Mouse (Mus musculus) embryonic stem cell, embryonic (primary cell): ENCODE data around the gene Epo.

Source experiments
- CTCF ChIA-PET, 4 experiments: fragments of 300-600 bp in 2 of 4; fragments of 350-600 bp in 2 of 4; sonication (Branson Sonifier 250); formaldehyde crosslinking; loops; one replicate each; lab custom pipeline; 2022; ENCODE audit warnings: inconsistent platforms in 2 of 4; lab: Charles Lee
- POLR2A ChIA-PET, 4 experiments: fragments of 300-600 bp in 2 of 4; fragments of 350-600 bp in 2 of 4; sonication (Branson Sonifier 250); formaldehyde crosslinking; loops; one replicate each; lab custom pipeline; 2022; ENCODE audit warnings: antibody characterized with exemption in 4 of 4, inconsistent platforms in 1 of 4; lab: Charles Lee

The Epo gene

DNA sequence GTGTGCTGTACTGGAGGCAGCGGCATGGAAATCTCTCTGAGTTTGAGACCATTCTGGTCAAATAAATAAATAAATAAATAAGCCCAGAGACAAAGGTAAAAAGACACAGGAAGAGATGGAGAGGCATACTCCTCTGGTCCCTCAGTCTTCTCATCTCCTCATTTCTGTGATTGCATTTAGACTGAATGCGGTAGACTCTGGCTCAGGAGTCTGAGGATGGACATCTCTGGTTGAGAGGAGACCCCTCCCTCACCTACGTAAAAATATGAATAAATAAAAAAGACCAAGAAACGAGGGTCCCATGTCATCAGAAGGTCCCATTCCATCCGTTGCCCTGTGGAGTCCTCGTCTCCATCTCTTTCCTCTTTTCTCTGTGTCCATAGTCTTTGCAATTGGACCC, 20.0 kb upstream of the Epo start:
- ChIA-PET POLR2A (interaction anchor here in 2 of 4 experiments (0.6 to 1.6 kb wide), 4 partner anchors 8 to 75 kb away, joined by 3 read pairs; partner anchors contain the start of genes Fbxo24 (in 1 of the 2), Gigyf1 (in 1 of the 2) and Lrch4 (in 1 of the 2)), CTCF (interaction anchor here in 3 of 4 experiments (0.6 to 1.7 kb wide), 6 partner anchors 15 to 429 kb away, joined by 3 to 6 read pairs (median 4); partner anchors contain the start of gene Pop7 (in 1 of the 3))

DNA sequence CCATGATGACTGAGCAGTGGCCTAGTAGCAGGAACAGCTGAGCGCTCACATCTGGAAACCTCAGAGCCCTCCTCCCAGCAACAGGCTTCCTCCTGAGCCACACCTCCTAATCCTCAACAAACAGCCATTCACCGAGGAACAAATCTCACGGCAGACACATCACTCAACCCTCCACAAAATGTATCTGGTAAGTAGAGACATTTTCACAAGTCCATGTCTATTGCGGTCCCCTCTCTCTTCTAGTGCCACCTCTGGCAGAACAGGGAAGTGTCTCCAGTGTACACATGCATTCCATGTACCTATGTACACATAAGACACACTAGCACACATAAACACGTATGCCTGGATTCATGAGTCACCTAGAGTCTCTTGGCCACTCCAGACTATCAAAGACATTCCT, 18.1 kb upstream of the Epo start:
- ChIA-PET POLR2A (interaction anchor here in 1 of 4 experiments (1.3 kb wide), 1 partner anchor 12 kb away, joined by 4 read pairs; no protein-coding TSS in a partner anchor), CTCF (interaction anchor here in 1 of 4 experiments (0.7 kb wide), 1 partner anchor 176 kb away, joined by 6 read pairs; no protein-coding TSS in a partner anchor)

DNA sequence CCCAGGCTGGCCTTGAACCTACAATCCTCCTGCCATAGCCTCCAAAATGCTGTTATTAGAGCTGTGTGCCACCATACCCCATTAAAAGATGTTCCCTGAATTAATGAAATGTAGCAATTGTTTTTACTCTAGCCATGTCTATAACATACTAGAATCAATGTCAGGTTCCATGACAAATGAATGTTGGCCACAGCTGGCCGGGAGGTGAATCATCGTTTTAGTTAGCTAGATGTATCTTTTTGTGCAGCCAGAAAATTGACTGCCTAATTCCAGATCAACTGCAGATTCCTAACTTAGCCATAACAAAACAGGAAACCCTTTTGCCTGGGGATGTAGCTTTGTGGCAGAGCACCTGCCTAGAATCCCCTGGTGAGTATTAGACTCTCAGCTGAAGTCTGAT, 16.8 kb upstream of the Epo start:
- ChIA-PET POLR2A (interaction anchor here in 3 of 4 experiments (0.6 to 2.0 kb wide), 5 partner anchors 9 to 48 kb away, joined by 3 to 6 read pairs (median 3); partner anchors contain the start of gene Gigyf1 (in 1 of the 3)), CTCF (interaction anchor here in 2 of 4 experiments (1.0 to 1.1 kb wide), 2 partner anchors 10 to 37 kb away, joined by 3 read pairs; no protein-coding TSS in a partner anchor)

DNA sequence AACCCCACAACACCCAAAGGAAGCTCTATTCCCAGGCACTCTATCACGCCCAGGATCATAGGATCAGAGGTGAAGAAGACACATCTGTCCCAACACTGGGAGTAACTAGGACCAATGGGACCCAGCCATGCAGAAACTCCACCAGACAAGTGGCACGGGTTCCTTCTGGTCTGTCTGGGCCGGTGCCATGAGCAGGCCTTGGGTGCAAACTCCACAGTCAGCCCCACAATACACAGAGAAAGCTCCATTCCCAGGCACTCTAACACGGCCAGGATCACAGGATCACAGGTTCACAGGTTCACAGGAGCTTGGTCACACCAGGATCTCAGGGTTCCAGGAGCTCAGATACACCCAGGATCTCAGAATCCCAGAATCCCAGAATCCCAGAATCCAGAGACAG, 12.6 kb upstream of the Epo start:
- POLR2A ChIA-PET: interaction anchor here in 3 of 4 experiments (0.5 to 1.4 kb wide), 10 partner anchors 8 to 238 kb away, joined by 3 to 5 read pairs (median 3); partner anchors contain the start of genes Actl6b (in 2 of the 3), Pop7 (in 2 of the 3), Gigyf1 (in 1 of the 3) and Srrt (in 1 of the 3)
- CTCF ChIA-PET: interaction anchor here in 3 of 4 experiments (0.5 to 1.4 kb wide), 6 partner anchors 8 to 201 kb away, joined by 3 to 4 read pairs (median 3); partner anchors contain the start of genes Actl6b (in 1 of the 3) and Gigyf1 (in 1 of the 3)

DNA sequence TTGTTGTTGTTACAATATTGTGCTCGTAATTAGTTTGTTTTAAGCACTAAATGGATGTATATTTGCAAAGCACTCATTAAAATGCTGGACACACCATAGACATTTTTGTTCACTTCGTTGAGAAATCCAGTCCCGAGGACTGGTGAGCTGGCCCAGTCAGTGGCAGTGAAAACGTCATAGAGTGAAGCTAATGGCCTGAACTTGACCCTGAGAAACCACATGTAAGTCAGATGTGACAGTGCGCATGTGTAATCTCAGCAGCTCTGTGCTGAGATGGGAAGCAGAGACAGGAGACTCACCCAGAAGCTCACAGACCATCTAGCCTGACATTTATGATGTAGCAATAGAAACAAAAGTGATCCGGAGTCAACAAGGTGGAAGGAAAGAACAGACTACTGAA, 11.9 kb upstream of the Epo start:
- ChIA-PET POLR2A (interaction anchor here in 3 of 4 experiments (0.7 to 1.4 kb wide), 7 partner anchors 9 to 43 kb away, joined by 3 to 4 read pairs (median 3); partner anchors contain the start of genes Actl6b (in 2 of the 3), Pop7 (in 2 of the 3) and Tfr2 (in 1 of the 3)), CTCF (interaction anchor here in 3 of 4 experiments (0.5 to 1.4 kb wide), 5 partner anchors 9 to 226 kb away, joined by 3 read pairs; partner anchors contain the start of gene Actl6b (in 1 of the 3))

GRCm38 (mm10) chr5:137541768-137542540, 8.9 kb upstream of the Epo start:
- ChIA-PET CTCF (interaction anchor here in 3 of 4 experiments (0.5 to 1.1 kb wide), 4 partner anchors 60 to 418 kb away, joined by 3 to 10 read pairs (median 4); no protein-coding TSS in a partner anchor), POLR2A (interaction anchor here in 3 of 4 experiments (0.7 to 1.8 kb wide), 5 partner anchors 8 to 39 kb away, joined by 3 to 5 read pairs (median 4); partner anchors contain the start of genes Actl6b (in 1 of the 3) and Pop7 (in 1 of the 3))

- POLR2A ChIA-PET: interaction anchor here in 3 of 4 experiments (0.6 to 1.8 kb wide), 8 partner anchors 9 to 544 kb away, joined by 3 to 5 read pairs (median 4); partner anchors contain the start of genes Pop7 (in 1 of the 3) and Serpine1 (in 1 of the 3)
These were observed 7.9 kb upstream of the Epo start for GRCm38 (mm10) chr5:137540991-137541390.

DNA sequence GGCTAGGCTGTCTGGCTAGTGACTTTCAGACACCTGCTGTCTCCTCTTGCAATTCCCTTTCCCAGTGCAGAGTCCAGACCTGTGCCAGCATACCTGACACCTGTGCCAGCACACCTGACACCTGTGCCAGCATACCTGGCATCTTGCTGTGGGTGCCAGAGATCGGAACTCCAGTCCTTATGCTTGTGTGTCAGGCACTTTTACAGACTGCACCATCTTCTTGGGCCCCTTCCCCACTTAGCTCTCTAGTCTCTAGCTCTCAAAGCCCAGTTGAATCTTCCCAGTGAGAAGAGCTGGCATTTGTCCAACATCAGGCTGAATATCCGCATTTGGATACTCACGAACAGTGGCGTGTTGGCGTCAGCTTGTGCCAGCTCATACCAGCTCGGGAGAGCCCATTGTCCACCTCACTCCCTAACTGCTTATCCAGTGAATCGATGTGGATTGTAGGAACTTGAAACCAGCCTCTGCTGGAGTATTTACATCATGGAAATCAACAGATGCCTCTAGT, 6.3 kb upstream of the Epo start:
- ChIA-PET POLR2A (interaction anchor here in 3 of 4 experiments (0.5 to 1.3 kb wide), 5 partner anchors 10 to 189 kb away, joined by 3 to 4 read pairs (median 4); partner anchors contain the start of gene Pop7 (in 1 of the 3)), CTCF (interaction anchor here in 3 of 4 experiments (0.6 to 1.8 kb wide), 6 partner anchors 21 to 670 kb away, joined by 3 to 4 read pairs (median 4); partner anchors contain the start of gene Gigyf1 (in 1 of the 3))

More at GRCm38 (mm10) chr5:137540991-137541390, 7.9 kb upstream of the Epo start:
- CTCF ChIA-PET: interaction anchor here in 2 of 4 experiments (0.7 to 1.2 kb wide), 4 partner anchors 23 to 417 kb away, joined by 4 to 5 read pairs (median 4); partner anchors contain the start of gene Gigyf1 (in 1 of the 2)

DNA sequence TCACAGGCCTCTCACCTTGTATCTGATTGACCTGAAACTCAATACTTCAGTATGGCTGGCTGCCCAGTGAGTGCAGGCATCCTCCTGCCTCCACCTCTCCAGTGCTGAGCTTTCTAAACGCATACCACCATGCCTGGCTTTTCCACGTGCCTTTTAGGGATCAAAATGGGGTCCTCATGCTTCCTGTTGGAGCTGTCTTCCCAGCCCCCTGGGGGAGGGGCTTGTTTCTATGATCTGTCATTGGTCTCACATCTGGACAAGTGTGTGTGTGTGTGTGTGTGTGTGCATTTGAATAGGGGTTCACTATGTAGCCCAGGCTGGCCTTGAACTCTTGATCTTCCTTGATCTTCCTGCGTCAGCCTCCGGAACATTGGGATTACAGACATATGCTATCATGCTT, 4.4 kb upstream of the Epo start:
- ChIA-PET POLR2A (no interaction called here), CTCF (no interaction called here)

DNA sequence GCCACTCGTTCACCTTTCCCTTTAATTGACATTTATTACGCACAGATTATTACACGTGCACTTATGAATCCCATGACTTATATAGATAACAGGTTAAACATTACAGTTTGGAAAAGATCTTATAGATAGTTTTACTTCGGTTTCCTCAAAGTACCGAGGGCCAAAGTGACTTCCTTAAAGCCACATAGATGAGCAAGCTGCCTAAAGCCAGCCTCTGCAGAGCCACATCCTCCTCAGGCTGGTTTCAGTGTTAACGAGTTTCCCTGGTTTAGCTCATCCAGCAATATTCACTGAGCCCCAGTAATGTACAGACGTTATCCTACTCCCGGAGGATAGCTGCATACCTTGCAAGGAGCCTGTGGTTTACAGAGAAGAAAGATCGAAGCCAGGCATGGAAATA, 2.3 kb upstream of the Epo start:
- ChIA-PET POLR2A (interaction anchor here in 1 of 4 experiments (1.0 kb wide), 1 partner anchor 24 kb away, joined by 4 read pairs; no protein-coding TSS in a partner anchor), CTCF (no interaction called here)

- POLR2A ChIA-PET: no interaction called here
- CTCF ChIA-PET: no interaction called here
These were observed 1.7 kb upstream of the Epo start for GRCm38 (mm10) chr5:137534762-137535161.

- ChIA-PET POLR2A (interaction anchor here in 3 of 4 experiments (0.6 to 4.2 kb wide), 15 partner anchors 9 to 1959 kb away, joined by 3 to 24 read pairs (median 6); partner anchors contain the start of genes Pop7 (in 3 of the 3), Gigyf1 (in 1 of the 3) and Srrt (in 1 of the 3)), CTCF (interaction anchor here (0.6 to 3.6 kb wide), 8 partner anchors 14 to 227 kb away, joined by 3 to 20 read pairs (median 4); partner anchors contain the start of genes Fbxo24 (in 1 of the 4), Gigyf1 (in 1 of the 4), Lrch4 (in 1 of the 4) and Pop7 (in 1 of the 4))
These were observed 280 bp downstream of the Epo start for GRCm38 (mm10) chr5:137532808-137533116.

- ChIA-PET CTCF (interaction anchor here (0.5 to 3.6 kb wide), 17 partner anchors 13 to 1831 kb away, joined by 3 to 20 read pairs (median 4); partner anchors contain the start of genes Pop7 (in 3 of the 4), Gigyf1 (in 2 of the 4), Fbxo24 (in 1 of the 4) and Lrch4 (in 1 of the 4)), POLR2A (interaction anchor here in 3 of 4 experiments (0.5 to 4.2 kb wide), 38 partner anchors 8 to 1959 kb away, joined by 3 to 24 read pairs (median 4); partner anchors contain the start of genes Pop7 (in 3 of the 3), Fbxo24 (in 1 of the 3), Gigyf1 (in 1 of the 3) and Lrch4 (in 1 of the 3))
These were observed 773 bp downstream of the Epo start for GRCm38 (mm10) chr5:137532131-137532807.

DNA sequence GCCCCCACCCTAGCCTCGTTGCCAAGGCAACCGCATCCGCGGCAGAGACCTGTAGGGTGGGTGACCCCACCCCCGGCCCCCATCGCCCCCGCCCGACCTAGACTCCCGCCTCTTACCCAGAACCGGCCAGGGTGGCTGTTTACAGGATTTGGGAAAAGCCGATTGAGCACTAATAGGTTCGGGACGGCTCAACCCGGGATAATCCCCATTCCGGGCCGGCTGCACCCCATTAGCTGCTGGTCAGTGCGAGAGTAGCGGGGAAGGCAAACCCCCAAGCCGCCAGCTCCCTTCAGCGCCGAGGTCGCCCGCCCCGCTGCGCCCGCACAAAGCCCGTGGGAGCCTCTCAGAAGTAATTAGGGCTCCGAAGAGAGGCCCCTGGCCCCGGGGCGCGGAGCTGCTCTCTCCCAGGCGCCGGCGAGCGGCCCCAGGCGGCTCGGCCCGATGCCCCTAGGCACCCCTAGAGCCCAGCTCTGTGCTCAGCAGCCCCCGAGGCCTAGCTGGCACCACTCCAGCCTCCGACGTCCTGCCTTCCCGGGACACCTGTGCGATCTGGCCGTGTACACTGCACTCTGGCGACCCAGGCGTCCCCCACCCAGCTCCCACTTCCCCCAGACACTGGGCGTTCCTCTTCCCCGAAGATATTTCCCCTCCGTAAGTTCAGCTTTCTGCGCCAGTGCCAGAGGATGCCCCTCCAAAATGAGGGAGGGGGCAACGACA, 1.5 kb downstream of the Epo start:
- CTCF ChIA-PET: interaction anchor here (0.5 to 3.6 kb wide), 18 partner anchors 10 to 1960 kb away, joined by 3 to 20 read pairs (median 4); partner anchors contain the start of genes Gigyf1 (in 3 of the 4), Pop7 (in 3 of the 4) and Sap25 (in 1 of the 4)
- POLR2A ChIA-PET: interaction anchor here (0.5 to 4.2 kb wide), 40 partner anchors 7 to 664 kb away, joined by 3 to 24 read pairs (median 4); partner anchors contain the start of genes Pop7 (in 2 of the 4), Fbxo24 (in 1 of the 4), Gigyf1 (in 1 of the 4) and Lrch4 (in 1 of the 4)

DNA sequence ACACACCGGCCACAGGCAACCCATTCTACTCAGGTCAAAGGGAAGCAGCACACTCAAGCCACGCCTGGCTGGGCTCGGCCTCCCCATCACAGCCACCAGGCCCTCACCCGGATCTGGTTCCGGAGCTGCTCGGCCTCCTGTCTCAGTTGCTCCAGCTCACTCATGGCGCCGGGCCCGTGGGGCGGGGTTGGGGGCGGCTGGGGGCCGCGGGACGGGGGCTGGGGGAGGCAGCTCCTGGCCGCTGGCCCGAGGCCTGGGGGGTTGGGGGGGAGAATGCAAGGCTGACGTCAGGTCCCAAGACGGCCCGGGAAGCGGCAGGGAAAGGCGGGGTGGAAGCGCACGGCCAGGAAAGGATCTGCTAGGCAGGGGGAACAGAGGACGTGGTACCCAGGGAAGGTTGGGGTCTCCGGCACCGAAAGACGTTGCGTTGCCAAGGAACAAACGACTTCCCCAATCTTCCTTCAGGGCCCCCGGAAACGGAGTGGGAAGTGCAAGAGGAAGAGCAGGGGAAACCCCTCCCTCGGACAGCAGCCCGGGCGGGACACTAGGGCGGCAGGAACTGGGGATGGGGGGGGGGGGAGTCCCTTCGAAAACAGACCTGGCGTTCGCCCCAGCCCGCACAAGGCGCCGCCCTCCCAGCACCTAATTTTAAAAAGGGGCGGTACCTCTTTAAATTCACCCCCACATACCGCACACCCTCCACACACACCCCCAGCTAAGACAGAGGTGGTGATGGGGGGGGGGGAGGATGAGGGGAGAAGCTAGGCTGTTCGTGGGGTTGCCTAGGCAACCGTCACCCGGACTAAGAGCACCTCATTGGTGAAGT, 2.2 kb downstream of the Epo start:
- CTCF ChIA-PET: interaction anchor here (0.6 to 3.6 kb wide), 17 partner anchors 9 to 568 kb away, joined by 3 to 20 read pairs (median 4); partner anchors contain the start of genes Gigyf1 (in 3 of the 4), Pop7 (in 1 of the 4) and Sap25 (in 1 of the 4)
- POLR2A ChIA-PET: interaction anchor here (0.6 to 4.2 kb wide), 27 partner anchors 7 to 249 kb away, joined by 3 to 24 read pairs (median 4); partner anchors contain the start of genes Pop7 (in 2 of the 4), Gigyf1 (in 1 of the 4) and Ufsp1 (in 1 of the 4)
